Mouse (Mus musculus) retina, embryonic 14.5 days (tissue): ENCODE data around the gene Atp2c2.

ENCODE experiments used
- DNase-seq: peaks from one replicate; pipeline ENCODE4 v3.0.0-alpha.2; 2015; ENCODE audit warnings: low spot score

Gene Atp2c2

GRCm38 (mm10) chr8:119785764-119786405 lies 86.1 kb downstream of the Atp2c2 start:
- peak; percentile 59 for DNase-seq

GRCm38 (mm10) chr8:119786871-119787270 lies 87.1 kb downstream of the Atp2c2 start:
- no peak for DNase-seq

GRCm38 (mm10) chr8:119787341-119787740 lies 87.5 kb downstream of the Atp2c2 start:
- no peak for DNase-seq

GRCm38 (mm10) chr8:119788607-119789381 lies 89.0 kb downstream of the Atp2c2 start:
- no peak for DNase-seq

- DNase-seq = no peak
Observed at GRCm38 (mm10) chr8:119789581-119789980, 89.8 kb downstream of the Atp2c2 start.

- peak; percentile 85 for DNase-seq
Observed at GRCm38 (mm10) chr8:119791804-119792704, 92.2 kb downstream of the Atp2c2 start.

- no peak for DNase-seq
Observed at GRCm38 (mm10) chr8:119794689-119795088, 94.9 kb downstream of the Atp2c2 start.

GRCm38 (mm10) chr8:119795651-119796050 lies 95.8 kb downstream of the Atp2c2 start:
- DNase-seq = no peak

- peak; percentile 59 for DNase-seq
Observed at GRCm38 (mm10) chr8:119798170-119798964, 98.6 kb downstream of the Atp2c2 start.

- DNase-seq = no peak
Observed at GRCm38 (mm10) chr8:119798965-119799264, 99.1 kb downstream of the Atp2c2 start.

- peak; percentile 43 for DNase-seq
Observed at GRCm38 (mm10) chr8:119801168-119801567, 101.4 kb downstream of the Atp2c2 start.

- peak; percentile 37 for DNase-seq
Observed at GRCm38 (mm10) chr8:119802592-119802991, 102.8 kb downstream of the Atp2c2 start.

- DNase-seq = no peak
Observed at GRCm38 (mm10) chr8:119805275-119805674, 105.5 kb downstream of the Atp2c2 start.

GRCm38 (mm10) chr8:119806422-119807263 lies 106.8 kb downstream of the Atp2c2 start:
- no peak for DNase-seq
